Mouse (Mus musculus) right cerebral cortex, postnatal 4 days (tissue): Measurements from ENCODE around the gene Gm14597.
"Not testable (repeated sequence)": the region's sequence is repeated elsewhere in the genome, so short reads cannot be mapped to it uniquely, and the experiment has no call there.

Experiments used
- DNase-seq: peaks from one replicate; pipeline ENCODE4 v3.0.0-alpha.2; 2022

The Gm14597 gene

GRCm38 (mm10) chrX:53608879-53609278 lies at the start of gene Gm14597:
TSS of gene Gm14597 (minus strand) at chrX:53608979.
- not testable (repeated sequence) for DNase-seq

- DNase-seq: not testable (repeated sequence)
Observed at GRCm38 (mm10) chrX:53652917-53653316, 44.1 kb upstream of the Gm14597 start.

DNA sequence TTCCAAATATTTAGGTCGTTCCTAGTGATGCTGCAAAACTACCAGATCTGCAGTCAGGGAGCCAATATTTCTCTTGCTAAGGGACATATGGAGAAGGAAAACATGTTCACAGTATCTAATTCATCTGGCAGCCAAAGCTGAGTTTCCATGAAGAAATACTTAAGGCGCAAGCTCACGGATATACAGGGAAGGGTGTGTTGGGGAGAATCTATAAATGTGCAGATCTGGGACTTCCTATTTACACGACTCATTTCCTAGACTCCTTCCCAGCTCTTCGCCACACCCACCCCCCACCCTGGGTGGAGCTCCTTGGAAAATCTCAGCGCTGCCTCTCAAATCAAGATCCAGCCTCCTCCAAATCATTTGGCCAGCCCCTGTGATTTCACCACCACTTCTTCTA lies 37.1 kb upstream of the Gm14597 start:
- no peak for DNase-seq

- peak; percentile 63 for DNase-seq
Observed at GRCm38 (mm10) chrX:53642980-53643961, 34.5 kb upstream of the Gm14597 start, which contains the start of gene Rtl8a. TSS of gene Rtl8a (minus strand) at chrX:53643682.

GRCm38 (mm10) chrX:53642604-53642979 lies 33.8 kb upstream of the Gm14597 start:
- not testable (repeated sequence) for DNase-seq

DNA sequence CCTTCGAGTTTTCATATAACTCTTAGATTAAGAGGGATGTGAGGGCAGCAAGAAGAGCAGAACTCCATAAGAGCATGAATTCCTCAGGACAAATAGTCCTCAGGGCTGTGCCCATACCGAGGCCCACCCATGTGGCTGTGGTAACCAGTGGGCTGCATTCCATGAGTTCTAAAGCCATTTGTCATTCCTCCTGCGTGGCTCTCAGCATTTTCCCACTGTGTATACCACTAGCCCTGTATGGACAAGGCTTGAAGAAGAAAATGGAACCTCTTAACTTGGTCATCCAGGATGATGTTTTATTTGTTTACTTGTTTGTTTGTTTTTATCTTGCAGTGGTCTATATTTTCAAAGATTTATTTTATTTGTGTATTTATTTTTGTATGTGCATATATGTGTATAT lies 29.3 kb upstream of the Gm14597 start:
- not testable (repeated sequence) for DNase-seq

DNA sequence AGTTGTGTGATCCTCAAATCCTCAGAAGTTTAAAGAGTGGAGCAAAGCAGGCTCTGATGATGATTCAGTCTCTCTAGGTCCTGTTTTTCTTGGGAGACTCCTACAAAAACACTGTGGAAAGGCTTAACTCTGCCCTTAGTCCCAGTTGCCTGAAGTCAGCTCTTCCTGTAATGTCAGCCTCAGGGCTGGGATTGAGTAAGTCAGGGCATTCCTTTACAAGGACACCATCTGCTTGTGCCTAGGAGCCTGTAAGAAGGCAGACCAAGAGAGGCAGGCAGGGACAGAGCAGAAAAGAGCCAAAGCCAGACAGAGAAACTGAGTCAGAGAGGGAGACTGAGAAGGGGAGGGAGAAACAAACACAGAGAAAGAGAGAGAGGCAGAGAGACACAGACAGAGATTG lies 2.6 kb upstream of the Gm14597 start:
- DNase-seq: not testable (repeated sequence)

GRCm38 (mm10) chrX:53610571-53610970 lies 1.8 kb upstream of the Gm14597 start:
- DNase-seq: peak; percentile 63

DNA sequence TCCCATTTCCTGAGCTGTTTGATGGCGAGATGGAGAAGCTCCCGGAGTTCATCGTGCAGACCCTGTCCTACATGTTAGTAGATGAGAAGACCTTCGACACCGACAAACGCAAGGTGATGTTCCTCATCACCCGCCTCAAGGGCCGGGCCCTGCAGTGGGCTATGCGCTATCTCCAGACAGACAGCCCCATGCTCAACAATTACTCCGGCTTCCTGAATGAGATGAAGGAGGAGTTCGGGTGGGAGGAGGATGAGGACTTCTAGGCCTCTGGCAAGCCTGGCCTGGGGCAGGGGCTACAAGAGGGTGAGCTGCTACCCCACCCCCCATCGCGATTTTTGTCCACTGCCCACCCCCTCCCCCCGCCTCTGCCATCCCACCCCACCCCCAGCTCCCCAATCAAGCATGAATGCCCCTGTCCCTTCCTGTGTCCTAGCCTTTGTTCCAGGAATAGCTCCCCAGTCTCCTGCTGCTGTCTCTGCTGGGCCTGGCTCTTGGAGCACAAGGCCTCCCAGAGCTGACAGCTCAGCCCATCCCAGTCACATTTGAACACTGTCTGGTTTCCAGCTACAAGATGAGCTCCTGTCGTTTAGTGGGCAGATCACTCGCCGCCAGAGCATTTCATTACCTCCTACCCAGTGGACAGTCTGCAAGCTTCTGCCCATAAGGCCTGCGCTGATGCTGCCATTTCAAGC lies 511 bp downstream of the Gm14597 start:
- DNase-seq: peak; percentile 16

DNA sequence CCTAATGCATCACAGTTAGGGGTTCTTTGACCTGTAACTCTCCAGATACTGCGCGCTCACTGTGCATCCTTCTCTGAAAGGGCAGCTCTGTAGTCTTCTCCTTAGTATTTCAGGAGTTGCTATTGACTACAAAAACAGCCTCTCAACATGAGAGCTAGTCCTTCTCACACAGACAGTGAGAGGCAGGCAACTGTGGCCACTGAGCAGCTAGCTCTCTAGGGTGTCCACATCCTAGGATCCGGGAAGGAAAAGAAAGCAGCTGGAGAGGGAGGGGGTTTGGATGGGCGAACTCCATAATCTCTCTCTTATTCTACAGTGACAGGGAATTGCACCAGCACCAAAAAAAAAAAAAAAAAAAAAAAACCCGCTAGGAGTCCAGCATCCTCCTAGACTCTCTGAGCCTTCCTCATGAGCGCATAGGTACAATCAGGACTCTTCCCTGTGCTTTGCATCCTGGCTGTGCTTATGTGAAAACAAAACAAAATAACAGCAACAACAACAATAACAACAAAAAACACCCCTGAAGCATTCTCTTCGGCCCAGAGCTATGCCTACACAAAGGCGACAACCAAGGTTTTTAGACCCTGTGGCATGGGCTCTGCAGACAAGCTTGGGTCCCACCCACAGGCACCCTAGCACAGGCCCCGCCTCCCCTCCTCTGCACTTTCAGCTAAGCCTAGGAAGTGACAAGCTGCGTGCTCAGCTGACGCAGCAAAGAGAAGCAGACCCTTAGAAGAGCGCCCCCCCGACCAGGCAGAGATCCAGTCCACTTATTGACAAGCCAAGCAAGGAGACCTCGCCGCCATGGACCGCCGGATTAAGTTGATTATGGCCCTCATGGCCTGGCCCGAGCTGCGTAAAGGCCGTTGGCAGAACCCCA lies 1.3 kb downstream of the Gm14597 start, which contains the start of gene Rtl8c:
Rtl8c (plus strand) TSS at position 791 of the 880 bp plus-strand sequence.
- peak; percentile 74 for DNase-seq

GRCm38 (mm10) chrX:53606176-53606575 lies 2.6 kb downstream of the Gm14597 start:
- not testable (repeated sequence) for DNase-seq

DNA sequence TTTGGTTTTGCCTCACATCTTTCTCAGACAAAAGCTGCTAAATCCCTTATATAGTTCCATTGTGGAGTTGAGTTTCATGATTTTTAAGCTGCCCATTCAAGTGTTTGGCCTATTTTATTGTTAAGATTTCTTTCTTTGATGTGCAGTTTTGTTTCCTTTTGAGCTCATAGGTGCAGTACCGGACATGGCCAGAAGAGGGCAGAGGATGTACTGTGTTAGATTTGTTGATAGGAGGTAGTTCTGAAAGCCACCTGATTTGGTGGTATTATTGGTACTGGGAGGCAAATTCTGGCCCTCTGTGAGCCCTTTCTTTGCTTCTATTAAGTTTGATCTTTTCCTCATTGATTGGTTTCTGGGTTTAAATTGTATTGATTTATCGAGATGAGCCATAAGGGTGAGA lies 8.8 kb downstream of the Gm14597 start:
- DNase-seq: peak; percentile 73

- not testable (repeated sequence) for DNase-seq
Observed at GRCm38 (mm10) chrX:53583404-53583803, 25.4 kb downstream of the Gm14597 start.

DNA sequence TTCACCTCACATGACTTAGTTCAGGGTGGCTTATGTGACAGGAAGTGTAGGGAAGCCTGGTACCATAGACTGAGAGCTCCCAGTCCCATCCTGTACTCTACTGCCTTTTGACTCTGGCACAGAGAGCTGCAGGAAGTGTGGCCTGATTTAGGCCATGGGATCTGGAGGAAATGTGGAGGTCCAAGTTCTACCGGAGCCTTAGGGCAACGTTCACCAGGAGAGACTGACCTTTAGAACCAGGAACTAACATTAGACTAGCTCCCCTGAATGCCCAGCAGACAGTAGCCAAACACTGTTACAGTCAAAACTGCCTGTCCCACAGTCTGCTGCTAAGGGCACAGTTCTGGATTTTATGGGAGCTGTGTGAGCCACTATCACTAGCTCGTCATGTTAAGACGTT lies 27.4 kb downstream of the Gm14597 start:
- DNase-seq: not testable (repeated sequence)

- no peak for DNase-seq
Observed at GRCm38 (mm10) chrX:53579311-53579710, 29.5 kb downstream of the Gm14597 start.
